Mouse (Mus musculus) heart, embryonic 14.5 days (tissue): Measurements from ENCODE around the gene Rps3. TPM values are rescaled to one million over a fixed set of nuclear protein-coding genes. Genes with fewer than 3 reads are reported as not detected.

Experiments
- ATAC-seq: fragments of 200-750 bp; cut with Nextera tagmentation; 2 replicates; pipeline ENCODE4 v1.8.0; 2017; ENCODE audit warnings: low read depth, moderate TSS enrichment; ENCODE audit not compliant: insufficient number of reproducible peaks, insufficient read depth, low FRiP score
- H3K27ac ChIP-seq, 2 experiments: fragments of 200-500 bp in 1 of 2; fragments of 300-500 bp in 1 of 2; sonication (generic) in 1 of 2; replicated peaks in 1 of 2; 2 replicates each; pipeline ENCODE4 v1.5.1; 2012 to 2014; ENCODE audit warnings: low read depth in 2 of 2, low read length in 2 of 2, control low read depth in 1 of 2, mild to moderate bottlenecking in 1 of 2, mixed read lengths in 1 of 2; ENCODE audit not compliant: control insufficient read depth in 1 of 2, insufficient read depth in 1 of 2
- H3K27me3 ChIP-seq: fragments of 300-500 bp; sonication (generic); 2 replicates; pipeline ENCODE4 v1.6.1; 2014; ENCODE audit warnings: mild to moderate bottlenecking, low read length, control low read depth; ENCODE audit not compliant: control insufficient read depth, insufficient read depth
- H3K36me3 ChIP-seq: fragments of 300-500 bp; sonication (generic); 2 replicates; pipeline ENCODE4 v1.6.1; 2014; ENCODE audit warnings: mild to moderate bottlenecking, control low read depth, low read length, mixed read lengths; ENCODE audit not compliant: control insufficient read depth, insufficient read depth
- H3K4me1 ChIP-seq, 2 experiments: fragments of 200-500 bp in 1 of 2; fragments of 300-500 bp in 1 of 2; sonication (generic) in 1 of 2; 2 replicates each; pipeline ENCODE4 v1.6.1; 2012 to 2014; ENCODE audit warnings: low read length in 2 of 2, control low read depth in 1 of 2, mixed read lengths in 1 of 2; ENCODE audit not compliant: control insufficient read depth in 2 of 2, insufficient read depth in 2 of 2
- H3K4me2 ChIP-seq: fragments of 300-500 bp; sonication (generic); 2 replicates; pipeline ENCODE4 v1.6.1; 2014; ENCODE audit warnings: mild to moderate bottlenecking, low read length
- H3K4me3 ChIP-seq, 2 experiments: fragments of 200-500 bp in 1 of 2; fragments of 300-500 bp in 1 of 2; sonication (generic) in 1 of 2; 2 replicates each; pipeline ENCODE4 v1.5.1; 2012 to 2014; ENCODE audit warnings: low read length in 2 of 2, mild to moderate bottlenecking in 2 of 2, control low read depth in 1 of 2, low read depth in 1 of 2, moderate library complexity in 1 of 2; ENCODE audit not compliant: control insufficient read depth in 1 of 2, insufficient read depth in 1 of 2
- H3K9ac ChIP-seq: fragments of 300-500 bp; sonication (generic); 2 replicates; pipeline ENCODE4 v1.6.1; 2014; ENCODE audit warnings: mild to moderate bottlenecking, low read length
- H3K9me3 ChIP-seq: fragments of 300-500 bp; sonication (generic); 2 replicates; pipeline ENCODE4 v1.6.1; 2016; ENCODE audit warnings: low read length, control low read depth; ENCODE audit not compliant: control insufficient read depth
- WGBS: fragments of 180-500 bp; shearing (Covaris S2); extraction: QIAGEN DNeasy Blood & Tissue Kit; methylation state at CpG from one replicate; pipeline ENCODE4 v1.1.7; 2014; 5-methylcytosine and 5-hydroxymethylcytosine counted together
- polyA plus RNA-seq: library from polyadenylated mRNA; unstranded; fragments of >200 nt; fragmentation: Nextera tagmentation; extraction: Ambion mirVana; gene quantifications from 2 replicates; pipeline ENCODE4 v1.2.1, GENCODE M21; 2014

The Rps3 gene
- polyA plus RNA-seq, 1 experiment from 2014 or later = 538 TPM

DNA sequence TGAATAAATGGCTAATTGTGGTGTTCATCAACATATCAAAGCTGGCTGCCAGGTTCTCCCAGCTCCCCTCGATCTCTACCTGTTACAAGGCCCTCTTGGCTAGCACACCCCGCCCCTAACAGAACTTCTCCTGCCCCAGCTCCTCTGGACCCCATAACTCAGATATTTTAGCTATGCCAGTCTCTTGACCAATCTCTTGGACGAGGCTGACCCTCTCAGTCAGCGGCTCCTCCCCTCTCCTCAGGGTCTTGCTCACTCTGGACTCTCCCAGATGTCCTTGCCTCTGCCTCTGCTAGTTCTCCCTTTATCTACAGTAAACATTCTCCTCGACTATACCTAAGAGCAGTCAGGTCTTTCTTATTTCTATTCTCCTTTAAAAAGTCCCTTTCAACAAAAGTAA is 17.1 kb upstream of the Rps3 start:
- Histone ChIP-seq H3K4me1 (peaks cover 2 to 4% of the 10 kb centered on the region in 2 experiments; a peak in 2 of 4 replicates), H3K9ac (0 out of 2 replicates have a peak overlapping the region, but pooled peaks have one; percentile 40), H3K4me3 (no peak overlapping the region), H3K27me3 (no peaks in the 10 kb centered on the region), H3K36me3 (no peaks in the 10 kb centered on the region), H3K4me2 (no peak overlapping the region), H3K27ac (no peak overlapping the region), H3K9me3 (0 out of 2 replicates have a peak, but pooled peaks cover 3% of the 10 kb centered on the region)
- WGBS = 23% methylated on average over 5 of the region's 5 CpGs
- ATAC-seq = no peak

DNA sequence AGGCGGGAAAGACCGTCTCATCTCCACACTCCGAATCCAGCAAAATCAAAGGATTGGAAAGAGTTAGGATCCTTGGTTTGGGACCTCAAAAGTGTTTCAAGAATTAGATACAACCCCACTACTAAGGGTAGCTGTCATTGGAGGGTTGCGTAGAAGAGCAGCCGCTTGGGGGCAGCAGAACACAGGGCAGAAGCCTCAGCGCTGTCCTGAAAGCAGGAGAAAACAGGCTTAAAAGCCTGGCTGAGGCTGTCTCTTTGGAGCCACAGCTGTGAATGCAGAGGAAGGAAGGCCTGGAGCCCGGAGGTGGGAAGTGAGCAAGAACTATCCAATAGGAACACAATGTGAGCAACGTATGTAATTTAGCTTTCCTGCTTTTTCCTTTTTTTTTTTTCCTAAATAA is 16.7 kb upstream of the Rps3 start:
- Histone ChIP-seq H3K36me3 (no peaks in the 10 kb centered on the region), H3K4me1 (peaks cover 2 to 4% of the 10 kb centered on the region in 2 experiments; a peak in 2 of 4 replicates), H3K27ac (no peak overlapping the region), H3K4me2 (no peak overlapping the region), H3K27me3 (no peaks in the 10 kb centered on the region), H3K9me3 (0 out of 2 replicates have a peak, but pooled peaks cover 3% of the 10 kb centered on the region), H3K4me3 (no peak overlapping the region), H3K9ac (no peak overlapping the region)
- peak; percentile 73 for ATAC-seq
- WGBS = under 1% methylated on average over 8 of the region's 8 CpGs

DNA sequence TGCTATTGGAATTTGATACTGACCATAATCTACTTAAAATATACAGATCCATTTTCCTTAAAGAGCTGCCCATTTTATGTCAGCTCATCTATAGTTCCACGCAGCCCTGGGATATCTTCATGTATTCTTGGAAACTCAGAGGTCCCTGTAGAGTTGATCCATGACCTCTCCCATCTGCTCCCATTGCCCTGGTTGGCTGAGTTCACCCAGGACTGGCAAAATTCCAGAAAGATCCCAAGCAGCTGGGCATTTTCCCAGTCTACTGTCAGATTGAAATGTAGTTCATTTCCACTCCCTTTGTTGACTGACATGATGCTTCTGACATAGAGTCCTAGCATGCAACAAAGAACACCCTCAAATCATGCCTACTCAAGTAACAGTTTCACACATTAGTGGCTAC is 15.6 kb upstream of the Rps3 start:
- WGBS = 56% methylated on average over 1 of the region's 1 CpGs
- no peak for ATAC-seq

DNA sequence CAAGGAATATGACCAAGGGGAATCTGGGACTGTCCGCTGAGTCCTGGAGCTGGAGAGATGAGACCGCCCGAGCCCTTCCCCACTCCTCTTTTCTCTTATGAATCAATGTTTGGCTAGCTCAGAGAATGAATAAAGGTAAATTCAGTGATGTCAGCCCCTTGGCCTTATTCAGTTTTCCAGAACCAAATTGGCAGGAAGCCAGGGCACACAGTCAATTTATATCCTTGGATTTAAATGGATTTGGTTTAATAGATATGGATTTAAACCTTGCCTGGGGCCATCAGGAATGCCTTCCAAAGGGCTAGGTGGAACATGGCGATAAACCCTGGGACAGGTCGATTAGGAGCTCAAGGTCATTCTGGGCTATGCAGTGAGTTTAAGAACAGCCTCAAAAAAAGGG is 6.2 kb upstream of the Rps3 start:
- Histone ChIP-seq H3K4me1 (peaks cover 0 to 3% of the 10 kb centered on the region in 2 experiments; a peak in 1 of 4 replicates), H3K9ac (no peak overlapping the region), H3K4me3 (no peak overlapping the region), H3K27ac (no peak overlapping the region), H3K27me3 (no peaks in the 10 kb centered on the region), H3K36me3 (no peaks in the 10 kb centered on the region), H3K4me2 (no peak overlapping the region), H3K9me3 (peaks cover 7% of the 10 kb centered on the region; the same call in 1 of the 2 replicates)
- ATAC-seq = no peak
- 75% methylated on average over 5 of the region's 5 CpGs for WGBS

More for the DNA sequence above, 15.6 kb upstream of the Rps3 start:
- Histone ChIP-seq H3K9me3 (0 out of 2 replicates have a peak, but pooled peaks cover 3% of the 10 kb centered on the region), H3K27me3 (no peaks in the 10 kb centered on the region), H3K4me2 (no peak overlapping the region), H3K4me1 (peaks cover 2 to 4% of the 10 kb centered on the region in 2 experiments; a peak in 2 of 4 replicates), H3K27ac (no peak overlapping the region), H3K9ac (no peak overlapping the region), H3K36me3 (no peaks in the 10 kb centered on the region), H3K4me3 (no peak overlapping the region)

DNA sequence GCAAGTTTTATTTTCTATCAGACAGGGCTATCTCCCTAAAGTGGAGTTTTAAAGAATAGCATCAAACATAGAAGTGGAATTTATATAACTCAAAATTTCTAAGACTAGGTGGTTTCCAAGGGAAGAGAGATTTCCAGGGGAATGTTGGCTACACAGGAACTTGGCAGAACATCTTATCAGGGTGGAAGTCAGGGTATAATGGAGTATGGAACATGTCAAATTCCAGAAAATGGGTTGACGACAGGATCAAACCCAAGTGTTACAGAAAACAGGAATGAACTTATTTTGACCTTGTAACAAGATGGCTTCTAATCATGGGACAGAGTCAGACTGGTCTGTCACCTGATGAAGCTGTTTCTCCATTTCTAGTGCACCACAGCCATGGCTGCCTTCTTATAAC is 1.1 kb upstream of the Rps3 start:
- Histone ChIP-seq H3K27me3 (no peaks in the 10 kb centered on the region), H3K27ac (0 out of 4 replicates have a peak overlapping the region, but pooled peaks of 1 of the 2 experiments have one; percentile 18), H3K4me3 (no peak overlapping the region), H3K36me3 (peaks cover 28% of the 10 kb centered on the region), H3K9me3 (no peaks in the 10 kb centered on the region), H3K9ac (no peak overlapping the region), H3K4me2 (no peak overlapping the region), H3K4me1 (peaks cover 9 to 31% of the 10 kb centered on the region in 2 experiments)
- 52% methylated on average over 1 of the region's 1 CpGs for WGBS
- no peak for ATAC-seq

DNA sequence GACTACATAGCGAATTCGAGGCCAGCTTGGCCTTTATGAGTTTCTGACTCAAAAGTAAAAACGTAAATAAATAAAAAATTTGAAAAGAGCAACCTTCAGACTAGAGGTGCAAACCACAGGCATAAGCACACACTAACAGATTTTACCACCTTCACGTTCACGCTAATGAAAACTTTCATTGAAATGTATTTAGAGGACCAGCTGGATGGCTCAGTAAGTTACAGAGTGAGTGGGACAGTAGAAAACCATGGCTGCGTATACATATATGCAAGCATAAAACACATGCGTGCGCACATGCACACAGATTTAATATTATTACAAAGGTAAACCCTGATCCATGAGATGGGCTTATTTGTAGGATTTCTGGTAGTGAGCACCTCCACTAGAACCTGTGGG is 384 bp upstream of the Rps3 start:
- Histone ChIP-seq H3K4me1 (peaks cover 9 to 33% of the 10 kb centered on the region in 2 experiments), H3K4me3 (0 out of 4 replicates have a peak overlapping the region, but pooled peaks of 1 of the 2 experiments have one; percentile 10), H3K36me3 (peaks cover 36% of the 10 kb centered on the region), H3K27me3 (no peaks in the 10 kb centered on the region), H3K9ac (no peak overlapping the region), H3K4me2 (peak overlapping the region; percentile 77), H3K9me3 (no peaks in the 10 kb centered on the region), H3K27ac (0 out of 4 replicates have a peak overlapping the region, but pooled peaks of 1 of the 2 experiments have one; percentile 24)
- 44% methylated on average over 8 of the region's 8 CpGs for WGBS
- ATAC-seq = no peak

DNA sequence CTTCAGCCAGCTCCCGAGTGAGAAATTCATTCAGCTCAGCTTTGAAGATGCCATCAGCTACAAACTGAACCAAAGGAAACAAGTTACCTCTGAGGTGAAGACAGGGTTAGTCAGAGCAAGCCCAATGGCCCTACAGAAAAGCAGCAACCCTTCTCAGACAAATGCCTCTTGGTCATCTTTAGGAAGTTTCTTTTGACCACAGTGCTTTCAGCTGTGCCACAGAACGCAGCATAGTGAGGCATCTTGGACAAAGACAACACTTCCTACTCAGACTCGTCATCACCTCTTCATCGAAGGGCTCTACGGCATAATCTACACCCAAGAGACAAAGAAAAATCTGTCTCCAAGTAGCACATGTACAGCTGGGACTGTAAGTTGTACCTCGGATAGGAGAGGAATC is 901 bp downstream of the Rps3 start:
- Histone ChIP-seq H3K4me1 (peaks cover 9 to 34% of the 10 kb centered on the region in 2 experiments), H3K9me3 (no peaks in the 10 kb centered on the region), H3K4me3 (peak overlapping the region; percentile 73 to 90), H3K27ac (peak overlapping the region; percentile 56 to 78; a peak in 2 of 4 replicates), H3K27me3 (no peaks in the 10 kb centered on the region), H3K4me2 (peak overlapping the region; percentile 77), H3K9ac (peak overlapping the region; percentile 91), H3K36me3 (peaks cover 49% of the 10 kb centered on the region)
- WGBS = 4% methylated on average over 6 of the region's 6 CpGs
- ATAC-seq = no peak

DNA sequence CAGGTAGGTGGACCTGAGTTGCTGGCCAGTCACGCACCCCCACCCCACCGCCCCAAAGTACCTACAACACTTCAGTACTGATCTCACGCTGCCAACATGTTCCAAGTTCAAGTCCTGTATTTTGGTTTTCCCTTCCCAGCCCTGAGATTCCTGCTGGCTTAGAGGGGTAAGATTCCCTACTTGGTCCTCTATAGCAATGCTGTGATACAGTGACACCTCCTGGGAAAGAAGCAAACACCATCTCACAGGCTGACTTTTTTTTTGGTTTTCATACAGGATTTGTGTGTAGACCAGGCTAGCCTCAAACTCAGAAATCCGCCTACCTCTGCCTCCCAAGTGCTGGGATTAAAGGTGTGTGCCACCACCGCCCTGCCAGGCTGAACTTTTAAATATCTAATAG is 6.3 kb downstream of the Rps3 start:
- no peaks in the 10 kb centered on the region for H3K9me3 ChIP-seq
- no peaks in the 10 kb centered on the region for H3K27me3 ChIP-seq
- no peak overlapping the region for H3K27ac ChIP-seq
- WGBS = 86% methylated on average over 5 of the region's 5 CpGs
- peaks cover 14 to 44% of the 10 kb centered on the region in 2 experiments for H3K4me1 ChIP-seq
- H3K4me2 ChIP-seq = no peak overlapping the region
- H3K9ac ChIP-seq = no peak overlapping the region
- no peak for ATAC-seq
- no peak overlapping the region for H3K4me3 ChIP-seq
- peaks cover 89% of the 10 kb centered on the region for H3K36me3 ChIP-seq
